Mouse (Mus musculus): ENCODE results near the gene Ihh. TPM values are rescaled to one million over a fixed set of nuclear protein-coding genes. Genes with fewer than 3 reads are reported as not detected.
A peak's percentile ranks its signal among the peaks of the same experiment; 100 is the strongest.

The Ihh gene
- 2.2 and 2.7 TPM in 2 replicates for polyA plus RNA-seq (2014; fragmentation: Nextera tagmentation; extraction: Ambion mirVana)

DNA sequence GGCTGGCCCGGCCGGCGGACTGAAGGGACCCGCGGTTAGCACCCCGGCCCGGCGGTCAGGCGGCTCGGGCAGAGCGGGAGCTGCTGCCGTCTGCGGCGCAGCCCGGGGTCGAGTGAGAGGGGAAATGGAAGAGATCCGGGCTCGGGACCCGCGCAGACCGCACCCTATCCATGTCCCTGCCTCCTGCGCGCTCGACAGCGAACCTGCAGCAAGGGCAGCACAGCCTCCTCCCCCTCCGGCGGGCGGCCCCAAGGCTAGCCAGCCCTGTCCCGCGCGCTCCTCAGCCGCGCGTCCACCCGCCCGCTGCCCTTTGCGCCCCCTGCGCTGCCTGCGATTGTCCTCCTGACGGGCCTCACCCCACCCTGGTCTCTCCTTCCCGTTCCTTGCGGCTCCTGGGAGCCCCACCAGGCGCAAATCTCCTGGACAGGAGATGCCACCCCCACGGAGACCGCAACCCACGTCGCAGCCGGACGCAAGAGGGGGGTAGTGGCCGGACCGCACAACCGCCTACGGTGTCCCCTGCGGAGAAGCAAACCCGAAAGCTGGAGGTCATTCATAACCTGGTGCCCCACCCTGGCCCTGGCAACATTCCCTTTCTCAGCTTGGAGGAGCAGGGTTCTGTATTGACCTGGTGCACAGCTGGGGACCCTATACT is at the start of gene Ihh:
Gene Ihh (minus strand): TSS at position 117 of the 655 bp plus-strand sequence.
- DNase-seq (ENCODE audit: low spot score) (peak; percentile 47), ATAC-seq (replicated peaks; ENCODE audit: low FRiP score) (peak; percentile 48)
- no peak within 1 kb of the TSS for H3K27ac ChIP-seq (ENCODE audit: low read depth, low read length)

GRCm38 (mm10) chr1:75001183-75001582 is 49.7 kb upstream of the Ihh start:
- Histone ChIP-seq H3K36me3 (ENCODE audit: control insufficient read depth, insufficient read depth, low read length) (no peaks in the 10 kb centered on the region), H3K4me1 (replicated peaks; ENCODE audit: control insufficient read depth, insufficient read depth, low read length) (no peaks in the 10 kb centered on the region), H3K4me3 (ENCODE audit: low read depth, low read length) (no peak overlapping the region), H3K27me3 (replicated peaks; ENCODE audit: control insufficient read depth, insufficient read depth, low read length) (no peaks in the 10 kb centered on the region), H3K9me3 (ENCODE audit: control insufficient read depth, low read length) (no peaks in the 10 kb centered on the region), H3K9ac (ENCODE audit: low read depth, low read length) (no peak overlapping the region), H3K27ac (ENCODE audit: low read depth, low read length) (no peak overlapping the region), H3K4me2 (no peak overlapping the region)
- ATAC-seq (replicated peaks; ENCODE audit: low FRiP score) (no peak), DNase-seq (ENCODE audit: low spot score) (no peak)
- WGBS: 59% methylated on average over 6 of the region's 6 CpGs

More for the DNA sequence above, at the start of gene Ihh:
- no peaks in the 10 kb centered on the region for H3K36me3 ChIP-seq (ENCODE audit: control insufficient read depth, insufficient read depth, low read length)
- peaks cover 87% of the 10 kb centered on the region for H3K27me3 ChIP-seq (replicated peaks; ENCODE audit: control insufficient read depth, insufficient read depth, low read length)
- H3K4me3 ChIP-seq (ENCODE audit: low read depth, low read length): peak within 1 kb of the TSS; percentile 47
- peak within 1 kb of the TSS; percentile 61 for H3K4me2 ChIP-seq
- WGBS: 5% methylated on average over 45 of the region's 55 CpGs
- peak within 1 kb of the TSS; percentile 35 for H3K9ac ChIP-seq (ENCODE audit: low read depth, low read length)
- H3K4me1 ChIP-seq (replicated peaks; ENCODE audit: control insufficient read depth, insufficient read depth, low read length): peaks cover 2% of the 10 kb centered on the region; the same call in 1 of the 2 replicates
- H3K9me3 ChIP-seq (ENCODE audit: control insufficient read depth, low read length): no peaks in the 10 kb centered on the region

GRCm38 (mm10) chr1:75000496-75000895 is 49.0 kb upstream of the Ihh start:
- Histone ChIP-seq H3K36me3 (ENCODE audit: control insufficient read depth, insufficient read depth, low read length) (no peaks in the 10 kb centered on the region), H3K4me3 (ENCODE audit: low read depth, low read length) (no peak overlapping the region), H3K4me1 (replicated peaks; ENCODE audit: control insufficient read depth, insufficient read depth, low read length) (no peaks in the 10 kb centered on the region), H3K27me3 (replicated peaks; ENCODE audit: control insufficient read depth, insufficient read depth, low read length) (no peaks in the 10 kb centered on the region), H3K9ac (ENCODE audit: low read depth, low read length) (no peak overlapping the region), H3K4me2 (no peak overlapping the region), H3K9me3 (ENCODE audit: control insufficient read depth, low read length) (no peaks in the 10 kb centered on the region), H3K27ac (ENCODE audit: low read depth, low read length) (no peak overlapping the region)
- DNase-seq (ENCODE audit: low spot score) (no peak), ATAC-seq (replicated peaks; ENCODE audit: low FRiP score) (no peak)
- WGBS: 0% methylated on average over 1 of the region's 1 CpGs

DNA sequence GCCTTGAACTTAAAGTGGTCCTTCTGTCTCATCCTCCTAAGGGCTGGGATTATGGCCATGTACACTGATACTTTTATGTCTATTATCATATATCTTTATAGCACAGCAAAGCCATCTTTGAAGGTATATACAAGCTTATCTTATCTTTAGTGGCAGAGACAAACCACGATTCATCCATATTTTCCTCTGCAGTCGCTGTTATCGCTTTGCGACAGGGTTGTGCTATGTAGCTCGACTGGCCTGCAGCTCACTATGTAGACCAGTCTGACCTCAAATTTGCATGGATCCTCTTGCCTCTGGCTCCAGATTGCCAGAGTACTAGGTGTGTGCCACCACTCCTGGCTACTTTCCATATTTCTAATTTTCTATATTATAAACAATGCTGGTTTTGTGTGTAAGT is 47.7 kb upstream of the Ihh start:
- DNase-seq (ENCODE audit: low spot score) (no peak), ATAC-seq (replicated peaks; ENCODE audit: low FRiP score) (no peak)
- Histone ChIP-seq H3K9me3 (ENCODE audit: control insufficient read depth, low read length) (no peaks in the 10 kb centered on the region), H3K36me3 (ENCODE audit: control insufficient read depth, insufficient read depth, low read length) (no peaks in the 10 kb centered on the region), H3K4me2 (no peak overlapping the region), H3K27me3 (replicated peaks; ENCODE audit: control insufficient read depth, insufficient read depth, low read length) (no peaks in the 10 kb centered on the region), H3K9ac (ENCODE audit: low read depth, low read length) (no peak overlapping the region), H3K4me3 (ENCODE audit: low read depth, low read length) (no peak overlapping the region), H3K27ac (ENCODE audit: low read depth, low read length) (no peak overlapping the region), H3K4me1 (replicated peaks; ENCODE audit: control insufficient read depth, insufficient read depth, low read length) (no peaks in the 10 kb centered on the region)
- WGBS: 40% methylated on average over 5 of the region's 5 CpGs

DNA sequence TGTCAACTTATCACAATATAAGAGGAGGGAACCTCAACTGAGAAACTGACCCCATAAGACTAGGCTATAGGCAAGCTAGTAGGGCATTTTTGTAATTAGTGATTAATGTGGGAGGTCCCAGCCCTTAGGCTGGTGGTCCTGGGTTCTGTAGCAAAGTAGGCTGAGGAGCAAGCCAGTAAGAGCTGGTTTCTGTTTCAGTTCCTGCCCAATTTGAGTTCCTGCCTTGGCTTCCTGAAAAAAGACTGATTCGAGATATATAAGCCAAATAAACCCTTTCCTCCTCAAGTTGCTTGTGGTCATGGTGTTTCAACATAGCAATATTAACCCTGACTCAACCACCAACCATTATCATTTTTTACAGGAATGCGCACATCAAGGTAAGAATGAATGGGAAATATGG is 45.8 kb upstream of the Ihh start:
- Histone ChIP-seq H3K27me3 (replicated peaks; ENCODE audit: control insufficient read depth, insufficient read depth, low read length) (no peaks in the 10 kb centered on the region), H3K4me3 (ENCODE audit: low read depth, low read length) (no peak overlapping the region), H3K9me3 (ENCODE audit: control insufficient read depth, low read length) (no peaks in the 10 kb centered on the region), H3K36me3 (ENCODE audit: control insufficient read depth, insufficient read depth, low read length) (no peaks in the 10 kb centered on the region), H3K9ac (ENCODE audit: low read depth, low read length) (no peak overlapping the region), H3K4me1 (replicated peaks; ENCODE audit: control insufficient read depth, insufficient read depth, low read length) (no peaks in the 10 kb centered on the region), H3K4me2 (no peak overlapping the region), H3K27ac (ENCODE audit: low read depth, low read length) (no peak overlapping the region)
- ATAC-seq (replicated peaks; ENCODE audit: low FRiP score): no peak
- no peak for DNase-seq (ENCODE audit: low spot score)
- WGBS: 65% methylated on average over 2 of the region's 2 CpGs

DNA sequence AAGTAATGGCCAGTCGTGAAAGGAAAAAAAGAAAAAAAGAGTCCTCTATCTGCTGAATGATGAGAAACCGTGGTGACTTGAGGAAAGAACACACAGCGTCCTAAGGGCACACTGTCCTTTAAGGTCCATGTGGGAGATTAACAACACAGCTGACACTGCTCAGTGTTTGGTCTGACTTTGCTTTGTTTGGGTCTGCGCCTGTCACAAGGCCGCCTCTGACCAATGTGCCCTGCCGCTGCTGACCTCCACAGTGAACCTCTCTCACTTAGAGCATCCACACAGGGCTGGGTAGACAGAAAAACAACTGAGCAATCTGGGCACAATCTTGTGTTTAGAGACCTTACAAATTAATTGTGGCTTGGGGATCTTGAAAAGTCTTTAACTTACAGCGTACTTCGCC is 25.5 kb upstream of the Ihh start:
- H3K4me3 ChIP-seq (ENCODE audit: low read depth, low read length): no peak overlapping the region
- no peaks in the 10 kb centered on the region for H3K27me3 ChIP-seq (replicated peaks; ENCODE audit: control insufficient read depth, insufficient read depth, low read length)
- H3K4me2 ChIP-seq: no peak overlapping the region
- H3K9me3 ChIP-seq (ENCODE audit: control insufficient read depth, low read length): no peaks in the 10 kb centered on the region
- no peak overlapping the region for H3K27ac ChIP-seq (ENCODE audit: low read depth, low read length)
- no peak overlapping the region for H3K9ac ChIP-seq (ENCODE audit: low read depth, low read length)
- no peaks in the 10 kb centered on the region for H3K4me1 ChIP-seq (replicated peaks; ENCODE audit: control insufficient read depth, insufficient read depth, low read length)
- DNase-seq (ENCODE audit: low spot score): no peak
- ATAC-seq (replicated peaks; ENCODE audit: low FRiP score): no peak
- 71% methylated on average over 8 of the region's 8 CpGs for WGBS
- H3K36me3 ChIP-seq (ENCODE audit: control insufficient read depth, insufficient read depth, low read length): no peaks in the 10 kb centered on the region

GRCm38 (mm10) chr1:74975936-74976335 is 24.5 kb upstream of the Ihh start:
- ATAC-seq (replicated peaks; ENCODE audit: low FRiP score): no peak
- no peaks in the 10 kb centered on the region for H3K9me3 ChIP-seq (ENCODE audit: control insufficient read depth, low read length)
- H3K27ac ChIP-seq (ENCODE audit: low read depth, low read length): no peak overlapping the region
- 83% methylated on average over 1 of the region's 1 CpGs for WGBS
- no peaks in the 10 kb centered on the region for H3K36me3 ChIP-seq (ENCODE audit: control insufficient read depth, insufficient read depth, low read length)
- no peak overlapping the region for H3K9ac ChIP-seq (ENCODE audit: low read depth, low read length)
- no peak overlapping the region for H3K4me2 ChIP-seq
- H3K4me3 ChIP-seq (ENCODE audit: low read depth, low read length): no peak overlapping the region
- no peak for DNase-seq (ENCODE audit: low spot score)
- no peaks in the 10 kb centered on the region for H3K4me1 ChIP-seq (replicated peaks; ENCODE audit: control insufficient read depth, insufficient read depth, low read length)
- H3K27me3 ChIP-seq (replicated peaks; ENCODE audit: control insufficient read depth, insufficient read depth, low read length): no peaks in the 10 kb centered on the region

- Histone ChIP-seq H3K9ac (ENCODE audit: low read depth, low read length) (no peak overlapping the region), H3K4me2 (no peak overlapping the region), H3K9me3 (ENCODE audit: control insufficient read depth, low read length) (no peaks in the 10 kb centered on the region), H3K36me3 (ENCODE audit: control insufficient read depth, insufficient read depth, low read length) (no peaks in the 10 kb centered on the region), H3K27me3 (replicated peaks; ENCODE audit: control insufficient read depth, insufficient read depth, low read length) (no peaks in the 10 kb centered on the region), H3K4me3 (ENCODE audit: low read depth, low read length) (no peak overlapping the region), H3K27ac (ENCODE audit: low read depth, low read length) (no peak overlapping the region), H3K4me1 (replicated peaks; ENCODE audit: control insufficient read depth, insufficient read depth, low read length) (no peaks in the 10 kb centered on the region)
- ATAC-seq (replicated peaks; ENCODE audit: low FRiP score): no peak
- WGBS: 74% methylated on average over 6 of the region's 6 CpGs
- DNase-seq (ENCODE audit: low spot score): no peak
These were observed 22.1 kb upstream of the Ihh start for GRCm38 (mm10) chr1:74973590-74973989.

GRCm38 (mm10) chr1:74971353-74972050 is 20.0 kb upstream of the Ihh start:
- Histone ChIP-seq H3K27ac (ENCODE audit: low read depth, low read length) (no peak overlapping the region), H3K4me3 (ENCODE audit: low read depth, low read length) (no peak overlapping the region), H3K9me3 (ENCODE audit: control insufficient read depth, low read length) (no peaks in the 10 kb centered on the region), H3K27me3 (replicated peaks; ENCODE audit: control insufficient read depth, insufficient read depth, low read length) (no peaks in the 10 kb centered on the region), H3K4me1 (replicated peaks; ENCODE audit: control insufficient read depth, insufficient read depth, low read length) (no peaks in the 10 kb centered on the region), H3K36me3 (ENCODE audit: control insufficient read depth, insufficient read depth, low read length) (no peaks in the 10 kb centered on the region), H3K9ac (ENCODE audit: low read depth, low read length) (no peak overlapping the region), H3K4me2 (no peak overlapping the region)
- 50% methylated on average over 4 of the region's 4 CpGs for WGBS
- no peak for DNase-seq (ENCODE audit: low spot score)
- peak; percentile 47; the same call in 1 of the 2 replicates for ATAC-seq (replicated peaks; ENCODE audit: low FRiP score)
